Mouse (Mus musculus) adipose tissue, adult 10 weeks (tissue): Measurements from ENCODE around the gene Zfp318. TPM values are rescaled to one million over a fixed set of nuclear protein-coding genes. Genes with fewer than 3 reads are reported as not detected.

ENCODE experiments used
- polyA plus RNA-seq: library from polyadenylated mRNA; stranded (reverse); fragments of 350-450 nt; fragmentation: Illumina TruSeq; extraction: RNeasy Lipid Tissue Mini Kit (QIAGEN cat#74804); gene quantifications from one replicate; pipeline ENCODE4 v1.2.3, GENCODE M21; 2014; ENCODE audit warnings: low read depth, low replicate concordance

Gene Zfp318
- 18.1 TPM for polyA plus RNA-seq

GRCm38 (mm10) chr17:46383294-46384060 lies at the start of gene Zfp318:
TSS of gene Zfp318 (plus strand) at chr17:46383731.

GRCm38 (mm10) chr17:46428761-46429414 lies 45.4 kb downstream of the Zfp318 start, which contains the start of gene Crip3:
TSS of gene Crip3 (plus strand) at chr17:46428926.

DNA sequence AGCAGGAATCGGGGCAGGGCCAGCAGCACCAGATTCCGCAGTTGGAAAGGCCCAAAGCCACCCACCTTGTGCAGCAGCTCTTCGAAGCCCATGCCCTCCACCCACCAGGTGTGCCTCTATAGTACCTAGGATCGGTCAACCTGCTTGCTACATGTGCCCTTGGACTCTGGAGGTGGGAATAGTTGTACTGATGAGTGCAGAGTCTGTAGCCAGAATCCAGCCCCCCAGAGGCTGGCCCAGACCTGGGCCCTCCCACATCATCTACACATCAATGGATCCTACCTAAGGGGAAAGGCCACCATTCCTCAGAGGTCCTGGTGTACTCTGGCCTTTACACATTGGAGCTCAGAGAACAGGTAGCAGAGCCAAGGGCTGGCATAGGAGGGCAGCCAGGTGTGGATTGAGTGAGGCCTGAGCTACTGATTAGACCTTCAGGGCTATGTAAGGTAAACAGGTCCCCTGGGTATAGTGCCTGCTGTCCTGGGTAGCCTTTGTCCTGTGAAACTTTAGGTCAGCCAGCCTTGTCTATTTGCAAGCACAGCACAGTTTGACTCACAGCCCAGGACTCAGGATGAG lies 54.9 kb downstream of the Zfp318 start, which contains the start of gene Slc22a7:
Gene Slc22a7 (minus strand): TSS at position 160 of the 576 bp plus-strand sequence.

Other genes starting within 250 kb of the Zfp318 start
- 9.6 TPM for gene Rsph9, start 239.5 kb upstream of the Zfp318 start, polyA plus RNA-seq
- gene Mad2l1bp, start 230.2 kb upstream of the Zfp318 start, polyA plus RNA-seq, result 16.1 TPM
- 84.3 TPM for gene Gtpbp2, start 222.7 kb upstream of the Zfp318 start, polyA plus RNA-seq
- 7.0 TPM for gene Polh, start 181.1 kb upstream of the Zfp318 start, polyA plus RNA-seq
- 38.0 TPM for gene Xpo5, start 180.9 kb upstream of the Zfp318 start, polyA plus RNA-seq
- 43.5 TPM for gene Polr1c, start 135.7 kb upstream of the Zfp318 start, polyA plus RNA-seq
- gene Yipf3, start 135.7 kb upstream of the Zfp318 start, polyA plus RNA-seq, result 74.0 TPM
- gene Lrrc73, start 130.2 kb upstream of the Zfp318 start, polyA plus RNA-seq, result 2.0 TPM
- 23.2 TPM for gene Tjap1, start 100.7 kb upstream of the Zfp318 start, polyA plus RNA-seq
- 2.8 TPM for gene Dlk2, start 86.3 kb upstream of the Zfp318 start, polyA plus RNA-seq
- 6.6 TPM for gene Abcc10, start 55.4 kb upstream of the Zfp318 start, polyA plus RNA-seq
- 1.2 TPM for gene Crip3, start 45.2 kb downstream of the Zfp318 start, polyA plus RNA-seq
- gene Slc22a7, start 54.7 kb downstream of the Zfp318 start, polyA plus RNA-seq, result not detected
- gene Ttbk1, start 103.9 kb downstream of the Zfp318 start, polyA plus RNA-seq, result 2.0 TPM
- gene Dnph1, start 113.0 kb downstream of the Zfp318 start, polyA plus RNA-seq, result 4.1 TPM
- gene Cul9, start 162.7 kb downstream of the Zfp318 start, polyA plus RNA-seq, result 19.3 TPM
- 30.2 TPM for gene Srf, start 172.4 kb downstream of the Zfp318 start, polyA plus RNA-seq
- gene Ptk7, start 245.8 kb downstream of the Zfp318 start, polyA plus RNA-seq, result 17.2 TPM